In the genomic region with DNA sequence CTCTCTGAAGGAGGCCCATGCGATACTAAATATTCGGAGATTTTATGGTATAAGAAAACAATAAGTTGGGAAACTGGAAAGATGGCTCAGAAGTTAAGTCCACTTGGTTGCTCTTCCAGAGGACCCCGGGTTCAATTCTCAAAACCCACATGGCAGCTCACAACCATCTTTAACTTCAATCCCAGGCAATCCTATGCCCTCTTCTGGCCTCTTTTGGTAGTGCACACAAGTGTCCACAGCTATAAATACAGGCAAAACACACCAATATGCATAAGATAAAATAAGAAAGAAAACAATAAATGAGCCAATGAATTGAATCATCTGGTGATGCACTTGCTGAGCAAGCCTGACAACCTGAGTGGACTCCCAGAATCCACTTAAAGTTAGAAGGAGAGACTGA, we compare ENCODE assay signal across 11 mouse cellular contexts. TPM values are rescaled to one million over a fixed set of nuclear protein-coding genes. Genes with fewer than 3 reads are reported as not detected.
DNase-seq lines count a peak whose midpoint lies in the region; ATAC-seq and TF ChIP-seq lines count a peak whose summit lies in the region.
"Had no signal": no experiment of that assay in that cellular context is flagged by ENCODE, and none has a peak within 500 bp of the region (broad histone marks: within the 10 kb centered on the region; RNA-seq: fewer than 3 reads in every experiment).

No protein-coding gene starts in this region.

- 72% methylated on average over 3 of the region's 3 CpGs for WGBS in liver, postnatal 0 days (ENCODE audit: insufficient replicate concordance)
- 63% methylated on average over 3 of the region's 3 CpGs for WGBS in liver, embryonic 12.5 days (ENCODE audit: insufficient replicate concordance)
- 89% methylated on average over 3 of the region's 3 CpGs for WGBS in midbrain, embryonic 10.5 days

- in situ Hi-C loops in Patski (cut with MboI; ENCODE audit: low pct_unique_long_range_greater_than_20kb): no loop called here

- intact Hi-C loops in gastrocnemius, adult 2 months (cut with DNase I): no loop called here

- no peaks in the 10 kb centered on the region for H3K9me3 ChIP-seq in liver, postnatal 0 days (ENCODE audit: low read length)
- no peaks in the 10 kb centered on the region for H3K9me3 ChIP-seq in liver, embryonic 12.5 days (replicated peaks)
- no peaks in the 10 kb centered on the region for H3K9me3 ChIP-seq in midbrain, embryonic 10.5 days (replicated peaks)
- H3K9me3 ChIP-seq: embryonic facial prominence, embryonic 15.5 days; heart, embryonic 13.5 days had no signal

- no peaks in the 10 kb centered on the region for H3K36me3 ChIP-seq in liver, postnatal 0 days (replicated peaks; ENCODE audit: insufficient read depth, low read length)
- H3K36me3 ChIP-seq in liver, embryonic 12.5 days: no peaks in the 10 kb centered on the region
- no peaks in the 10 kb centered on the region for H3K36me3 ChIP-seq in midbrain, embryonic 10.5 days
- H3K36me3 ChIP-seq: embryonic facial prominence, embryonic 15.5 days; heart, embryonic 13.5 days had no signal

- no peak for TF ChIP-seq EP300 in liver, postnatal 0 days (IDR thresholded peaks at IDR 0.05; ENCODE audit: low read depth)

- no peaks in the 10 kb centered on the region for H3K27me3 ChIP-seq in liver, postnatal 0 days (ENCODE audit: insufficient read depth, low read length)
- no peaks in the 10 kb centered on the region for H3K27me3 ChIP-seq in liver, embryonic 12.5 days (replicated peaks)
- H3K27me3 ChIP-seq in Patski: no peaks in the 10 kb centered on the region
- no peaks in the 10 kb centered on the region for H3K27me3 ChIP-seq in midbrain, embryonic 10.5 days (ENCODE audit: low read depth, poor library complexity, severe bottlenecking)
- H3K27me3 ChIP-seq: embryonic facial prominence, embryonic 15.5 days; heart, embryonic 13.5 days had no signal

- no peak overlapping the region for H3K27ac ChIP-seq in gastrocnemius, adult 2 months
- no peak overlapping the region for H3K27ac ChIP-seq in liver, postnatal 0 days (ENCODE audit: low read depth)
- no peak overlapping the region for H3K27ac ChIP-seq in liver, embryonic 12.5 days
- H3K27ac ChIP-seq in midbrain, embryonic 10.5 days (replicated peaks): no peak overlapping the region
- H3K27ac ChIP-seq: embryonic facial prominence, embryonic 15.5 days; heart, embryonic 13.5 days had no signal

- peak; percentile 45 for TF ChIP-seq CTCF in gastrocnemius, adult 2 months (IDR thresholded peaks at IDR 0.05)
- TF ChIP-seq CTCF in liver, postnatal 0 days (IDR thresholded peaks at IDR 0.05; ENCODE audit: low read depth): peak; percentile 56
- peak; percentile 46 for TF ChIP-seq CTCF in Patski (IDR thresholded peaks at IDR 0.05)

- CTCF ChIA-PET in Patski (lab: Charles Lee): no interaction called here

- H3K9ac ChIP-seq in liver, postnatal 0 days (replicated peaks): no peak overlapping the region
- H3K9ac ChIP-seq in liver, embryonic 12.5 days: no peak overlapping the region
- H3K9ac ChIP-seq: embryonic facial prominence, embryonic 15.5 days; heart, embryonic 13.5 days had no signal

- no peak for DNase-seq in gastrocnemius, adult 2 months
- no peak for DNase-seq in gastrocnemius, postnatal 4 days (ENCODE audit: low spot score in 2 of 2)
- DNase-seq in liver, postnatal 0 days: no peak
- DNase-seq in Patski (ENCODE audit: low read depth, low spot score): no peak
- DNase-seq in forelimb bud, embryonic 11.5 days (ENCODE audit: low read depth, low spot score): peak; percentile 12
- no peak for DNase-seq in midbrain, embryonic 10.5 days (ENCODE audit: low spot score)
- DNase-seq: layer of hippocampus, adult 9-11 months had no signal

- H3K4me3 ChIP-seq in gastrocnemius, adult 2 months: no peak overlapping the region
- H3K4me3 ChIP-seq in liver, postnatal 0 days (ENCODE audit: low read depth, low read length): no peak overlapping the region
- no peak overlapping the region for H3K4me3 ChIP-seq in liver, embryonic 12.5 days
- no peak overlapping the region for H3K4me3 ChIP-seq in midbrain, embryonic 10.5 days
- H3K4me3 ChIP-seq: embryonic facial prominence, embryonic 15.5 days; heart, embryonic 13.5 days had no signal

- no peaks in the 10 kb centered on the region for H3K4me1 ChIP-seq in liver, postnatal 0 days (ENCODE audit: insufficient read depth)
- no peaks in the 10 kb centered on the region for H3K4me1 ChIP-seq in liver, embryonic 12.5 days
- no peaks in the 10 kb centered on the region for H3K4me1 ChIP-seq in midbrain, embryonic 10.5 days
- H3K4me1 ChIP-seq: embryonic facial prominence, embryonic 15.5 days; heart, embryonic 13.5 days had no signal

- POLR2A ChIA-PET in Patski (lab: Charles Lee): no interaction called here

- no peak overlapping the region for H3K4me2 ChIP-seq in liver, postnatal 0 days (ENCODE audit: low read depth, low read length)
- H3K4me2 ChIP-seq in liver, embryonic 12.5 days: no peak overlapping the region
- H3K4me2 ChIP-seq: embryonic facial prominence, embryonic 15.5 days; heart, embryonic 13.5 days had no signal

- no peak for ATAC-seq in liver, postnatal 0 days
- no peak for ATAC-seq in liver, embryonic 12.5 days
- ATAC-seq in Patski: no peak
- no peak for ATAC-seq in inflammation-experienced regulatory T-cells, adult 6 months

RNA-seq across cellular contexts. Expression of a gene that starts 11.3 kb away (rescaled TPM):
- total RNA-seq in gastrocnemius, adult 2 months (2021): 1 to 10 TPM; 2.0 to 2.6 TPM
- total RNA-seq in gastrocnemius, postnatal 4 days (2021): 10 to 100 TPM; 21.2 to 21.9 TPM
- 1.5 and 1.6 TPM in 2 replicates for polyA plus RNA-seq in liver, postnatal 0 days (2015; fragmentation: Nextera tagmentation; extraction: Ambion mirVana)
- polyA plus RNA-seq in liver, embryonic 12.5 days (2016; fragmentation: Nextera tagmentation; extraction: Ambion mirVana): 2.8 and 3.7 TPM in 2 replicates
- polyA plus RNA-seq in Patski (2021): not detected
- 5.2 and 6.2 TPM in 2 replicates for polyA plus RNA-seq in midbrain, embryonic 10.5 days (2016; fragmentation: Nextera tagmentation; extraction: Ambion mirVana)
- polyA plus RNA-seq in inflammation-experienced regulatory T-cells, adult 6 months (2017; shearing (Covaris generic)): not detected

RNA-seq across cellular contexts. Expression of a gene that starts 39.1 kb away (rescaled TPM):
- 10 to 100 TPM; 10.6 to 19.0 TPM for total RNA-seq in gastrocnemius, adult 2 months (2021)
- 10 to 100 TPM; 24.4 to 25.7 TPM for total RNA-seq in gastrocnemius, postnatal 4 days (2021)
- 7.7 and 8.3 TPM in 2 replicates for polyA plus RNA-seq in liver, postnatal 0 days (2015; fragmentation: Nextera tagmentation; extraction: Ambion mirVana)
- 3.9 and 4.0 TPM in 2 replicates for polyA plus RNA-seq in liver, embryonic 12.5 days (2016; fragmentation: Nextera tagmentation; extraction: Ambion mirVana)
- polyA plus RNA-seq in Patski (2021): 1.4 TPM
- polyA plus RNA-seq in midbrain, embryonic 10.5 days (2016; fragmentation: Nextera tagmentation; extraction: Ambion mirVana): 5.3 and 6.6 TPM in 2 replicates
- under 1 TPM; 0.47 to 0.63 (median 0.57) TPM for polyA plus RNA-seq in inflammation-experienced regulatory T-cells, adult 6 months (2017; shearing (Covaris generic))
